Mouse (Mus musculus) gastrocnemius, postnatal 25 days (tissue): ENCODE results near the gene Slc25a5. TPM values are rescaled to one million over a fixed set of nuclear protein-coding genes. Genes with fewer than 3 reads are reported as not detected.

Source experiments
- DNase-seq: peaks from one replicate; pipeline ENCODE4 v3.0.0; 2022
- total RNA-seq, 2 experiments: library from RNA; stranded (reverse); gene quantifications; 1 replicate in 1 of 2; 2 replicates in 1 of 2; pipeline ENCODE4 v1.2.3; 2021

The Slc25a5 gene
- total RNA-seq, 2 experiments from 2014 or later = 78.5 to 87.7 TPM

DNA sequence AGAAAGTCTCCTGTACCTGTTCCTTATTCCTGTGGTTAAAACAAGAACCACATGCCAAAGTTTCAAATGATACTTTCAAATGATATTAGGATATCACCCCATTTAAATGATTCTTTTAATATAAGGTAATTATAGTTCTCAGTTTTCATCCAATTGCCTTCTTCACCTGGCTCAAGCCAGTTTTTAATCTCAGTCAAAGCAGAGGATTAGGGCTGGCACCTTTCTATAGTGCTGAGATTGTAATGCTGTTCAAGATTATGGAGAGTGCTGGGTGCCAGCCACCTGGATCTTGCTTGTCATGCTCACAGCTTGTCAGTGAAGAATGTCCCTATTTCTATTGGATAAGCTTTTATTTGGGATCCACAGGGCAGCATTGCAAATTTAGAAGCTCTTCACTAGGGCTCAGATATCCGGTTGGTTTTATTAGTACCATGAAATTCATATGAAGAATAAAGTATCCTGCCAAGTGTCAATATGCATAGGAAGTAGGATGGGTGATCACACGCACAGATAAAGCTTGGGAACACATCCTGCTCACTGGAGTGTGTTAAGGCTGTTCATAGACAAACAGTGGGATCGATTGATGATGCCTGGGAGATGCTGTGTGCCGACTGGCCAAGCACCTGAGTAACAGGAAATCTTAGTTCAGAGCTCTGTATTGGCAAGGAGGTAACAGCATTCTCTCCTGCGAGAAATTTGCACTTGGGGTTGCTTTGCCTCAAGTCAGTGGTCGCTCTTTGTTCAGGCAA lies 3.9 kb downstream of the Slc25a5 start:
- no peak for DNase-seq

DNA sequence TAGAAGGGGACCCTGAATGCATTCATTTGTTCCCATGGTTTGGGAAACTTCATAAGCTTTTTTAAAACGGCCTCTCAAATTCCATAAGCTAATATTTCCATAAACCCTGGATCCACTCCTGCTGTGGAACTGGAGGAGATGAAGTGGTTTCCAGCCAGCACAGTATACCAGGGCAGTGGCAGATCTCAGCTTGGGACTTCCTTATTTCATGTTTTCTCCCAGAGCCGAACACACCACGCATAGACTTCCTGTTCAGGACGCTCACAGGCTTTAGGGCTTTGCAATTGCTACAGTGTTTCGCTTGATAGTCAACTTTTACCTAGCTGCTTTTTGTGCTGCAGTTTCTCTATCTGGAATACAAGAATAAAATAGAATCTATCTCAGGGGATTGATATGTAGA lies 7.7 kb downstream of the Slc25a5 start:
- no peak for DNase-seq

DNA sequence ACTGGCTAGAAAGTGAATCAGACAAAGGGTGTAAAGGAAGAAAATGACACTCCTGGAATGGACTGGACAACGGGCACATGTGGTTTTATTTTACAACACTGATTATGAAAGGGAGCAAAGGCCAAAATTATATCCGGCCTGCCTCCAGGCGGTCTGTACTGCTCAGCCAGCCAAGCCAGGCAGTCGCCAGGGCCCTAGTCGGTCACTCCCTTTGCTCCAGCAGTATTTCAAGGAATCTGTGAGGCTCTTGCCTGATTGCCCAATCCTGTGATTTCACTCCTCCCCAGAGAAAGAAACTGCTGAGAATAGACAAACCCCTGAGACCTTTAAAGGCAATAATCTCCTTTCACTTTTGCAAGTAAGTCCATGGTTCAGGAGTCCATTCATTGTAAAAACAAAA lies 8.7 kb downstream of the Slc25a5 start:
- DNase-seq = peak; percentile 51

DNA sequence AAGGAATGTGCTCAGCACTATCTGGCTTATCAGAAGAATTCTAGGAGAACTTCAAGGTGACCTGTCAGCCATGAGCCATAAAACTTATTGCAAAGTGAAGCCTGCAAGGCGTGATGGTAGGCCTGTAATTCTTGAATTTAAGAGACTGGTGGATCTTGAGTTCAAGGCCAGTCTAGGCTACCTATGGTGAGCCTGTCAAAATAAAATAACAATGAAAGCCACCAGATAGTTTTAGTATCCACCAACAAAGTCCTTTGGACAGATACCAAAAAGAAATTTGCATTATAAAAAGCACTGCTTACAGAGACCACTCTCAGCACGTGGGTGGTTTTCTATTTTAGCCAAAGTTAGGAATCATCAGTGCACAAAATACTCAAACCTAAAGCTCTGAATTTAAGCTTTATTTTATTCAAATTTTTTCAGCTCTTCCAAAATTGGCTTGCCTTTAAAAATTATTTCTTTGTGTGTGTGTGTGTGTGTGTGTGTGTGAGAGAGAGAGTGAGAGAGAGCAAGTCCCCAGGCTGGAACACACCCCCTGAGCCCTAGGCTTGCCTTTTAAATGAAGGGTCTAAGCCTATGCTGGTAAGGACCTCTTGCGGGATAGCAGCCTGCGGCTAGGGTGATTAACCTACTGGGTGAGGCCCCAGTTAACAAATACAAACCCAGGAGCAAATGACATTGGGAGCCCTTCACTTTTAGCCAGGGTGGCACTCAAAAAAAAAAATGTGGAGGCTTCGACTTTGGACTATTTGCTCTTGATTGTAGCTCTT lies 10.2 kb downstream of the Slc25a5 start:
- DNase-seq = no peak

DNA sequence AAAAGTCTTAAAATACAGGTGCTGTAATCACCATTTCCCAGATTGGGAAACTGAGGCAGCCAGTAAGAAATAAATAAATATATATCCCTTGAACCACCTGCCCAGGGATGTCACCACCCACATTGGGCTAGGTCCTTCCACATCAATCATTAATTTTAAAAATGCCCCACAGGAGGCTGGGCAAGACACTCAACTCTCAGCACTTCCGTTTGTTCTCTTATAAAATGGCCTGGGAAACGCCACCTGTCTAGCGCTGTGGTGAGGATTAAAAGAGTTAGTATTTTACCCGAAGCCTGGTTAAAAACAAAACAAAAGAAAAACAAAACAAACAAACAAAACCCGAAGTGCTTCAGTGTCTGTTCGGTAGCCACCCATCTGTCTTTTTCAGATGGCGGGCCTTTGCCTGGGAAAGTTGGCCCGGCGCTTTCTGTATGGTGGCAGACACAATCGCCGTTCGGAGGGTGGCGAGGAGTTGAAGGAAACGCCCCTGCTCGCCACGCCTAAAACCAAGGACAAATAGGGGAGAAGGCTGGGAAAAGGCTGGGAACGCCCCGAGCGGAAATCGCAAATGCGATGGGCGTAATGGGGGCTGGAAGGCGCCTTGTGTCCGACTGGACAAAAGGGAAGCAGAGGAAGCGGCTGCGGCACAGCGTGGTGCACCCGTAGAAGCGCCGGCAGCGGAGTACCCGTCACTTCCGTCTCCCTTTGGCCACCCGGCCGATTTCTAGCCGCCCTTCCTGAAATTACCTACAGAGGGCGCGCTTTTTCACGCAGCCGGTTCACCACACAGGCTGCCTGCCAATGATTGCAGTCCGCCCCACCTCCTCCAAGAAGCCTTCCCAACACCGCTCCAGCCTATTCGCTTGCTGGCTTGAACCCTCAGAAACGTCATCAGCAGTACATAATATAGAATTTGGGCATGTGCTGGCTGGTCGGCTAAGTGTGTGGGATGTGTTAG lies 12.2 kb downstream of the Slc25a5 start:
- DNase-seq = peak; percentile 89

DNA sequence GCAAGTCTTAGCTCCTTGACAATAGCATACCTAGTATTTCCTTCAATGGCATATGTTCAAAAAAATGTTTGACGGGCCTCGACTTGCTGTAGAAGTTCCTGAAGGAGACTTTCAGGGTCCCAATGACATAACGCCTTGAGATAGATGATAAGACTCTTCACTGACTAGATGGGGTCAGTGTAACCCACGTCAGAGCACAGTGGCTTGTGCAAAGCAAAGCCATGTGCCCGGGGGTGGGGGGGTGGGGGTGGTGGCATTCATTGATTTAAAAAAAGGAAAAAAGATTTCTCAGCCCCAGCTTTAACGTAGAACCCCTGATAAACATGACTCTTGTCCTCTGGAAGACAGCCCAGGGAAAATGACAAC lies 12.8 kb downstream of the Slc25a5 start:
- DNase-seq = no peak

DNA sequence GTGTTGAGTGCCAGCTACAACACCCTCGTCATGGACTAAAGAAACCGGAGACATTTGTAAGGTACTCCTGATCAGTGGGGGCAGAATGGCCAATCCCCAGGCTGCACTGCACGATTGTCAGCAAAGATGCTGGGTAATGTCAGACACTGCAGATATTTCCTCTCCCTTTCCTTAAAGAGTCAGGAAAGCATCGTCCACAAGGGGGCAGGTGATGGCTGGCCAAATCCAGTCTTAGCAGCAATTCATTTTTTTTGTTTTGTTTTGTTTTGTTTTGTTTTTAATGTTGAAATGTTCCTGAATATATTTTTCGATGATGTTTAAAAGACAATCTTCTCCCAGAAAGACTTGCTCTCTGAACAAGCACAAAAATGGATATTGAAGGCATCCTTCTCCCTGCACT lies 15.9 kb downstream of the Slc25a5 start:
- no peak for DNase-seq

DNA sequence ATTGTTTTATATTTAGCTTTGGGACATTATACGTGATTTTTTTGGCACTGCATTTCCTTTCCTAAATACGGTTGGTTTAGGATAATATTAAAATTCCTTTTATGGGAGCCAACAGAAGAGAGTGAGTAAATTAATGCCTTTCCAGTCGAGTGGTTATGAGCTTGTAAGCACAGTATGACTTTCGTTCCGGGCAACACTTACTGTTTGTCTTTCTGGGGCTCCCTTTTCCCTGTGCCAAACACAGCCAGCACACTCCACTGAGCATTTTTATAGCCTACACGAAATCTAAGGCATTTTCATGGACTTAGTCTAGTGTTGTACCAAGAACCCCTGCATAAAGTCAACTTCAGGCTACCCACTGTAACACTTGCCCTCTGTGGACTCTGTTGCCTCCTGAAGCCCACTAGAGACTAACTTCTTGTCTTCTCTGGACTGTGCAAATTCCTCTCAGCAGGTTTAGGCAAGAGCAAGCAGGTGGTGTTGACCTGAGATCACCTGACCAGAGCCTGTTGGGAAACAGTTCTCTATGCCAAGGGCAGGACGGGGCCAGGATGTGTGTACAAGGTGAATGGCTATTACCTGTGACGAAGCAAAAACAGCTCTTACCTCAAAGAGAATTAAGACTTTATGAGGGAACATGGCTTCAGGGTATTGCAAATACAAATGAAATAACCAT lies 18.8 kb downstream of the Slc25a5 start:
- no peak for DNase-seq

DNA sequence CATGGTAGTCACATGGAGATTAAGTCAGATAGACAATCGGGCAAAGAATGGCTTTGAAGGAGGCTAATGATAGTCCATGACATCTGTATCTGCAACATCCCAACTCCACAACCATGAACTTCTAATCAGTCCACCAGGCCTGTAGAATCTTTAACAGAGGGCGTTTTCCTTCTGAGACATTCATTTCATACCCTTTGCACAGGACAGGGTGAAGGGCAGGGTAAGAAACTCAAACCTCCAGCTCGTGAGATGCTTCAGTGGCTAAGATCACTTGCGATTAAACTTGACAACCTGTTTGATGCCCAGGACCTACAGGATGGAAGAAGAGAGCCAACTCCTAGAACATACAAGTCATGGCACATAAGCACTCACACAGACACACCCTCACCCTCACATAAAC lies 19.6 kb downstream of the Slc25a5 start:
- no peak for DNase-seq

DNA sequence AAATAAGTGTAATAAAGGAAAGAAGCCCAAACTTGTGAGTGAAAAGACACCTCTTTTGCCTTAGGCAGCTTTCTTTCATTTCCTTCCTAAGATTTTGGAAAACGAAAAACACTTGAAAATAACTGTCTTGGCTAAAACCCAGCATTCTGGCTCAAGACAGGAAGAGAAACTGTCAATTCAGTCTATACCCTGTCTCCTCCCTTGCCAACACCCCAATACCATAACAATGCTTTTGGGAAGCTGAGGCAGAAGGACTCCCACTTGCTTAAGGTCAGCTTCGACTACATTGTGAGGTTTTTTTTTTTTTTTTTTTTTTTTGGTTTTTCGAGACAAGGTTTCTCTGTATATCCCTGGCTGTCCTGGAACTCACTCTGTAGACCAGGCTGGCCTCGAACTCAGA lies 20.0 kb downstream of the Slc25a5 start:
- no peak for DNase-seq

DNA sequence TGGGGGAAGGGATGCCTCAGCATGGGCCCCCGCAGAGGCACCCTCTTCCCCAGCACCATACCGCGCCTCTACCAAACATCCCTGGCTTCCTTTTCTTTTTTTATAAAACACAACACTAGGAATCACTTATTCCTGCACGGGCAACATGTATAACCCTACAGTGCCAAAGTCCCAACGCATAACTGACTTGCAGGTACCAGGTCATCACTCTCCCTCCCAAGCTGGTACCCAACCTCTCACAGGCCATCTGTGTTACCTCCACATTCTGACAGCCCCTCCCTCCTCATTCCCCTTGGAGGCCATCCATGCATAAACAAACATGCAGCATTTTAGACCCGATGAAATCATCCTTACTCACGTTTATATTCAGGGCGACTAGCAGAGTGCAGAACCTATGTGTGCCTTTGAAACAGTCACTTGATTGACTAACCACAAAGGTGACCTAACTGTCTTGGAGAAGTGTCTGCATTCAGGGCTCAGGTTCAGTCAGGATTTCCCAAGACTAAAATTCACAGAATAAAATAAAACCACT lies 21.0 kb downstream of the Slc25a5 start:
- no peak for DNase-seq

DNA sequence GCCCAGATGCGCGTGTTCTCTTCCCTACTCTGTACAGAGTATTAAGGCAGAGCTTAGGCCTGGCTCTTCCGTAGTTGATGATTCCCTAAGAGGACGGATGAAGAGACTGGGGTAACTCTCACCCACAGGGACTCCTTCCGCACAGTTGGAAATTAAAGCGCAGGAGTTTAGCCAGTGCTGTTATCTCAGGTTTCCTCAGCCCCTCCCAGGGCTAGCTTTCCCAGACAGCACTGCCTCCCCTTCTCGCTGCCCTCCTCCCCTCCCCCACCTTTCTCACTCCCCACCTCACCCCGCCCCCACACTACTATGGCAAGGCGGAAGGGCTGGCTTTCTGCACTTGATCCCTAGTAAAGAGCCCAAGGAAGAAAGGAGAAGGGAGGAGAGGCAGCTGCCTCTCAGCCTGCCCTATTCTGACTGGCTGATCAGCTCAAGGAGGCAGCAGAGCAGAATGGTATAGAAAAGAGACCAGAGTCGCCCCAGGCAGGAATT lies 21.5 kb downstream of the Slc25a5 start:
- no peak for DNase-seq

DNA sequence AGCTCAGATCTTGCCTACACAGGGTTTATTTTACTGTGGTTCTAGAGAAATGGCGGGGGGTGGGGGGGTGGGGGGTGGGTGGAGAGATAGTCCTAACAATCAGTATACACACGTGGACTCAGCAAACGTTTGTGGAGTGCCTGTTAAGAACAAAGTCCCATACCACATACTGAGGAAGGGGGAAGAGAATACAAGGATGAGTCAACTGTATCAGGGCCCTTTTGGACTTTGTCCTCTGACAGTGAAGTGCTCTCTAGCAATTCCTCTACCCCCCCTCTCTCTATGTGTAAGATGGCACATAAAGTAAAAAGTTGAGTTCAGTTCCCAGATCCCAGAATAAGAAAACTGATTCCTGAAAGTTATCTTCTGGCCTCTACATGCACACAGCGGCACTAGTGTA lies 24.1 kb downstream of the Slc25a5 start:
- no peak for DNase-seq

DNA sequence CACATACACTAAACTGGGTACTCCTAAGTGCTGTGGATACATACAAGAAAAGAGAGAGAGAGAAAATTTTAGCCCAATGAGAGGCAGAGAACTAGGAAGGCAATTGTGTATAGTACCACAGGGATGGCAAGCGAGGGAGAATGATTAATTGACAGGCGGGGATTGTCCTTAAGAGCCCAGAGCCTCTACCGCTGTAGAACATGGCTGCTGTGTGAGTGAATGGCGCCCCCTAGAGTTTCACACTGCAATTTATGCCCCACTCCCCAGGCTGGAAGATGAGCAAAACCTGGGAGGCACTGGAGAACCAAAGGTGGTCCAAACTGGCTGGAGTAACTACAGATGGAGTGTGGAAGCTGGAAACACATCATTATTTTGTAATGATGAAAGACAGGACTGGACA lies 24.8 kb downstream of the Slc25a5 start:
- DNase-seq = no peak

DNA sequence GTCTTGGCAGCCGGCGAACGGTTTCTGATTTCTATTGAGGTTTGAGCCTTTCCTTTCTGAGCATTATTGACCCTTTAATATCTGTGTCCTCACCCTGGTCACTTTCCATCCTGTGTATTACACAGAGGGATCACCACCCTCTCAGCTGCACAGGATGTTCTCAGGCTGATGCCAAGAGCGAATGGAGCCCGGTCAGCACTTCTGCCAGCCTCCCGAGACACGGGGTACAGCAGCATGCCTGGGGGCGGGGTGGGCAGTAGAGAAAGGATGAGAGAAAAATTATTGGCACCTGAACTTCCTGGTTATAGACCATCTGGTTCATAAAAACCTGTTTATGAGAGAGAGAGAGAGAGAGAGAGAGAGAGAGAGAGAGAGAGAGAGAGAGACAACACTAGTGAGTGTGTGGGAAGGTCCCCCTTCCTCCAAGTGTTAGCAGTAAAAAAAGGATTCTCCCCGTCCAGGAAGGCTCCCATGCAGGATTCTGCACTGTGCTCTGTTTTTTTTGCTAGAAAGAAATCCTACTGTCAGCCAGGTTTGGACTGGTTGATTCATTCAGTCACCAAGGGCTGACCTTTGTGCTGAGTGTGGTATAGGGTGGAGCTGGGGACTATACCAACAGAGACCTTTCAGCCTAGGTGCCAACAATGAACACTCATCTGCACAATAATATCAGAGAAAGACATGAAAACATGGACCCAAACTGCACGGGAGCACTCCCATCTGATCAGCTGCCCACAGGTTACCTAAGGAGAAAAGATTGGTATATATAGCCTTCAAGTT lies 28.7 kb downstream of the Slc25a5 start:
- DNase-seq = peak; percentile 29

DNA sequence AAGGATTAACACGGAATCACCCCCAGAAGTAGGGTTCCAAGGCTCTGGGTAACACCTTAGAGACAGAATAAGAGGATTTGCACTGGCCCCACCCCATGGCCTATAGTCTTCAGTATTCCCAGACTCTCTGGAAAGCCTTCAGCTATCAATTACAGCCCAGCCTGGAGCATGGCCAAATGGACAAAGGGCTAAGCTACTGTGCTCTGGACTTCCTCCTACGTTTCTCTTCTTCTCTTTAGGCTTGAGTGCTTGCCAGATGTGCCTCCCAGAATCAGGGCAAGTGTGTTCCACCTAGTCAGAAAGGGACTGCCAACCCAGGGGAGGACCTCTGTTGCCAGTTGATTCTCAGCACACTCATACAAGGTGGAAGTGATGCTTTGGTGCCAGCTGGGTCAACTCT lies 29.6 kb downstream of the Slc25a5 start:
- no peak for DNase-seq

DNA sequence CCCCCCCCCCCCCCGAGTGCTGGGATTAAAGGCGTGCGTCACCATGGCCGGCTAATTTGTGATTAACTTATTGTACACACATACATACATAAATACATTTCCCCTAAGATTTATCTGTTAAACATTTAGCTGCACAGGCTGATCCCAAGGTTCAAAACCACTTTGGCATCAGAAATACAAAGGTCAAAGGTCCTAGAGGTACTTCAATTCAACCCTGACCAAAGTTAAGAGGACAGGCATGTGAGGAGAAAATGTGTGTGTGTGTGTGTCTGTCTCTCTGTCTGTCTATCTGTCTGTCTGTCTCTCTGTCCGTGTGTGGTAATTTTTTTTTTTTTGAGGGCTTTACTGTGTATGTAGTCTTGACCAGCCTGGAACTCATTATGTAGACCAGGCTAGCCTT lies 31.4 kb downstream of the Slc25a5 start:
- DNase-seq = no peak

DNA sequence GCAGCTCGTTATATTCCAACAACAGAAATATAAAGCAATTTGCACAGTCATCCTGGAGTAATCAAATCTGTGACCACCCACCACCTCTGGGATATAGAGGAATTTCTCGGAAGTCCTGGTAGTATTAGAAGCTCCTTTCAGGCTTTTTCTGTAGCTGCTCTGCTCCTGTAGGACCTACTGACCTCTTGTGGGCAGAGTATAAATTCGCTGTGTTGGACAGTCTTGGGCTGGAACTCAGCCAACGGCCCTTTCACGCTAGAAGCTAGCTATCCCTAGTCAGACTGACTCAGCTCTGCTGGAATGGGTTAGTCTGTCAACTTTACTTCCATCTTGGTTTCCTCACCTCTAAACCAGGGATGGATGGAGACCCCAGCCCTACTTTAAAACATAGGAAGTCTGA lies 34.8 kb downstream of the Slc25a5 start:
- DNase-seq = peak; percentile 24

DNA sequence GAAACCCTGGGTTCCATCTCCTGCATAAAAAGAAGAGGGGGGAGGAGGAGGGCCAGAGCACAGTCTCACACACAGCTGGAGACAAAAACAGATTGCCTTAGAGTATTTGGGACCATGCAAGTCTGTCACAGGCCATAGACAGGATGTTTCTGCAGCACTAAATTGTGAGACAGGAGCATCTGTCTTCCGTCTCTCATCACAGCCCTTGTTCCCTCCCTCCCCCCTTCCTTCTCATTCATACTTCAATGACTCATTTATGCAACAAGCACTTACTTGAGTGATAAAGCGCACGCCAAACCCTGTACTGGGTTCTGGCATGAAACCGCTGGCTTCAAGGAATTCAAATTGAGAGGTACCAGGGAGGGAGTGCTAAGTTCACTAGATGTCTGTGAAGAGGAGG lies 36.2 kb downstream of the Slc25a5 start:
- no peak for DNase-seq

DNA sequence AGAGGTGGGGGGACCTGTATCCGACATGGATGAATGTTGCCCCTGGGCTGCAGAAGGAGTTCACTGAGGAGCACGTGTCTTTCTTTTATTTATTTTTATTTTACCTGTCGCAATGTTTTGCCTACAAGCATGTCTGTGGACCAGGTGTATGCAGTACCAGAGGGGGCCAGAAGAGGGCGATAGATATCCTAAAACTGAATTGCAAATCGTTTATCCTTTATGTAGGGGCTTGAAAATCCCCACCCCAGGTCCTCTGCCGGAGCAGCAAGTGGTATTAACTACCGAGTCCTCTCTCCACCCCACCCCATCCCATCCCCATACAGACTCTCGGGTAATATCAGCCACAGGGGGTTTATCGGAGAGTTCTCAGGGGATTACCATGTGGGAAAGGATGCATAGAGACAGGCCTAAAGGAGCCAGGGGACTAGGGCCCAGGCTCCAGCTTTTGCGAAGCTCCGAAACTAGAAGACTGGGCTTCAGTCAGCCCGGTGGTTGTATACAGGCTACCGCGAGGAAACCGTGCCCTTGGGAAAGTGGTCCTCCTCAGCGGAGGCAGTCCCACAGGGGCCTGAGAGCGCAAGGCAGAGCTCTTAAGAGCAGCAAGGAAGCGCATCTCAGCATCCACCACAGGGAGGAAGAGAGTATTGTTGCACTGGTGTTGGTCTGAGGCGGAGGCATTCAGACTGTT lies 38.1 kb downstream of the Slc25a5 start:
- no peak for DNase-seq
